ENCODE assay signal across 20 mouse cellular contexts in the genomic region with DNA sequence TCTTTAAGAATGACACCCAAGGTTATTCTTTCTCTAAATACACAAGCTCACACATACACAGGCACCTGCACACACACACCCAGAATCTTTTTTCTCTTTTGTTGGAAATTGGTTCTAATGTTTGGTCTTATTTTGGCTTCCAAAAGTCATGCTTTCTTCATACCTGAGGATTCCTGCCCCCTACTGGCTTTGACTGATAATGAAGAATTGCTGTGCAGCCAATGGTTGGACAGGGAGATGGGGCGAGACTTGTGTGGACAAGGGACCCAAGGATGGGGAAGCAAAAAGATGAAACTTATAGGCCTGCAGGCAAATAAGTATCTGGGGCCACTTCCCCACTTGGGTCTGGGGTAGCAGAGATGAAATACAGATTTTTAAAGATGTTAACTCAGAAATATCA. TPM values are rescaled to one million over a fixed set of nuclear protein-coding genes. Genes with fewer than 3 reads are reported as not detected.
DNase-seq lines count a peak whose midpoint lies in the region; ATAC-seq and TF ChIP-seq lines count a peak whose summit lies in the region.
"Had no signal": no experiment of that assay in that cellular context is flagged by ENCODE, and none has a peak within 500 bp of the region (broad histone marks: within the 10 kb centered on the region; RNA-seq: fewer than 3 reads in every experiment).

No protein-coding gene starts in this region.

- no peak for ATAC-seq in embryonic facial prominence, embryonic 11.5 days (replicated peaks; ENCODE audit: insufficient number of reproducible peaks, low FRiP score, low TSS enrichment, low read depth)
- no peak for ATAC-seq in liver, postnatal 0 days
- no peak for ATAC-seq in liver, embryonic 12.5 days
- ATAC-seq: forebrain, embryonic 15.5 days; inflammation-experienced regulatory T-cells, adult 6 months had no signal

- TF ChIP-seq RAD21 in MEL (IDR thresholded peaks at IDR 0.05; ENCODE audit: low read depth, low read length) = no peak

- H3K4me3 ChIP-seq in embryonic facial prominence, embryonic 11.5 days (ENCODE audit: low read depth, low read length) = no peak overlapping the region
- H3K4me3 ChIP-seq in embryonic facial prominence, embryonic 10.5 days = no peak overlapping the region
- H3K4me3 ChIP-seq in liver, postnatal 0 days (ENCODE audit: low read depth, low read length) = no peak overlapping the region
- H3K4me3 ChIP-seq in liver, embryonic 12.5 days = no peak overlapping the region
- H3K4me3 ChIP-seq in MEL (ENCODE audit: control insufficient read depth in 1 of 2, insufficient read depth in 1 of 2, low read depth in 2 of 2, low read length in 2 of 2) = no peak overlapping the region
- H3K4me3 ChIP-seq in olfactory bulb, adult 2 months (ENCODE audit: insufficient read depth, low read depth, low read length) = no peak overlapping the region
- H3K4me3 ChIP-seq: forebrain, embryonic 15.5 days; heart, embryonic 10.5 days; midbrain, embryonic 12.5 days; stomach, embryonic 15.5 days had no signal

- H3K9ac ChIP-seq in embryonic facial prominence, embryonic 11.5 days (replicated peaks; ENCODE audit: low read length) = no peak overlapping the region
- H3K9ac ChIP-seq in liver, postnatal 0 days (replicated peaks) = no peak overlapping the region
- H3K9ac ChIP-seq in liver, embryonic 12.5 days = no peak overlapping the region
- no peak overlapping the region for H3K9ac ChIP-seq in MEL (ENCODE audit: control insufficient read depth, low read depth, low read length, poor library complexity, severe bottlenecking)
- H3K9ac ChIP-seq: forebrain, embryonic 15.5 days; midbrain, embryonic 12.5 days; stomach, embryonic 15.5 days had no signal

- no peaks in the 10 kb centered on the region for H3K9me3 ChIP-seq in embryonic facial prominence, embryonic 11.5 days (replicated peaks; ENCODE audit: control insufficient read depth, low read length)
- no peaks in the 10 kb centered on the region for H3K9me3 ChIP-seq in embryonic facial prominence, embryonic 10.5 days
- no peaks in the 10 kb centered on the region for H3K9me3 ChIP-seq in liver, postnatal 0 days (ENCODE audit: low read length)
- no peaks in the 10 kb centered on the region for H3K9me3 ChIP-seq in liver, embryonic 12.5 days (replicated peaks)
- H3K9me3 ChIP-seq in MEL (replicated peaks; ENCODE audit: insufficient read depth, low read length) = no peaks in the 10 kb centered on the region
- H3K9me3 ChIP-seq: forebrain, embryonic 15.5 days; heart, embryonic 10.5 days; midbrain, embryonic 12.5 days; stomach, embryonic 15.5 days had no signal

- TF ChIP-seq CTCF in liver, postnatal 0 days (IDR thresholded peaks at IDR 0.05; ENCODE audit: low read depth) = peak; percentile 31; the same call in 1 of the 2 replicates
- peak in 2 of 3 experiments; percentile 21 to 46; a peak in 4 of 6 replicates for TF ChIP-seq CTCF in MEL (IDR thresholded peaks at IDR 0.05 in 2 of 3, conservative IDR thresholded peaks at IDR 0.05 in 1 of 3; ENCODE audit: control insufficient read depth in 1 of 3, insufficient read depth in 1 of 3, low read depth in 2 of 3, low read length in 3 of 3, poor library complexity in 1 of 3, severe bottlenecking in 1 of 3)
- TF ChIP-seq CTCF in olfactory bulb, adult 2 months (IDR thresholded peaks at IDR 0.05; ENCODE audit: insufficient read depth, low read depth, low read length) = 0 out of 2 replicates have a peak, but pooled peaks have one; percentile 17

- H3K27me3 ChIP-seq in embryonic facial prominence, embryonic 11.5 days (ENCODE audit: control insufficient read depth, insufficient read depth, low read length) = no peaks in the 10 kb centered on the region
- no peaks in the 10 kb centered on the region for H3K27me3 ChIP-seq in embryonic facial prominence, embryonic 10.5 days (replicated peaks; ENCODE audit: low read depth, poor library complexity, severe bottlenecking)
- H3K27me3 ChIP-seq in liver, postnatal 0 days (ENCODE audit: insufficient read depth, low read length) = no peaks in the 10 kb centered on the region
- no peaks in the 10 kb centered on the region for H3K27me3 ChIP-seq in liver, embryonic 12.5 days (replicated peaks)
- no peaks in the 10 kb centered on the region for H3K27me3 ChIP-seq in MEL (ENCODE audit: control insufficient read depth in 1 of 2, insufficient read depth in 2 of 2, low read length in 2 of 2)
- H3K27me3 ChIP-seq: forebrain, embryonic 15.5 days; midbrain, embryonic 12.5 days; stomach, embryonic 15.5 days had no signal

- TF ChIP-seq EP300 in liver, postnatal 0 days (IDR thresholded peaks at IDR 0.05; ENCODE audit: low read depth) = no peak
- TF ChIP-seq EP300 in MEL (IDR thresholded peaks at IDR 0.05; ENCODE audit: low read depth in 1 of 2, low read length in 2 of 2) = no peak

- no peak overlapping the region for H3K27ac ChIP-seq in embryonic facial prominence, embryonic 11.5 days (replicated peaks; ENCODE audit: low read depth, low read length)
- no peak overlapping the region for H3K27ac ChIP-seq in embryonic facial prominence, embryonic 10.5 days (replicated peaks)
- H3K27ac ChIP-seq in liver, postnatal 0 days (ENCODE audit: low read depth) = no peak overlapping the region
- H3K27ac ChIP-seq in liver, embryonic 12.5 days = no peak overlapping the region
- no peak overlapping the region for H3K27ac ChIP-seq in MEL (ENCODE audit: control insufficient read depth, low read depth, low read length)
- H3K27ac ChIP-seq in olfactory bulb, adult 2 months (ENCODE audit: insufficient read depth, low read depth, low read length) = peak overlapping the region; percentile 59
- H3K27ac ChIP-seq: forebrain, embryonic 15.5 days; heart, embryonic 10.5 days; midbrain, embryonic 12.5 days; stomach, embryonic 15.5 days had no signal

- TF ChIP-seq POLR2A in MEL (IDR thresholded peaks at IDR 0.05; ENCODE audit: control insufficient read depth in 1 of 2, insufficient read depth in 1 of 2, low read depth in 1 of 2, low read length in 2 of 2, poor library complexity in 1 of 2) = no peak
- no peak for TF ChIP-seq POLR2A in olfactory bulb, adult 2 months (IDR thresholded peaks at IDR 0.05; ENCODE audit: insufficient read depth, low read depth, low read length)

- no peaks in the 10 kb centered on the region for H3K79me2 ChIP-seq in MEL (ENCODE audit: control insufficient read depth, insufficient read depth, low read length, poor library complexity)

- WGBS in embryonic facial prominence, embryonic 11.5 days = 88% methylated on average over 1 of the region's 1 CpGs
- WGBS in embryonic facial prominence, embryonic 10.5 days = 93% methylated on average over 1 of the region's 1 CpGs
- 64% methylated on average over 1 of the region's 1 CpGs for WGBS in liver, postnatal 0 days (ENCODE audit: insufficient replicate concordance)
- WGBS in liver, embryonic 12.5 days (ENCODE audit: insufficient replicate concordance) = 64% methylated on average over 1 of the region's 1 CpGs
- 93% methylated on average over 1 of the region's 1 CpGs for WGBS in olfactory bulb, adult 2 months

- H3K4me2 ChIP-seq in embryonic facial prominence, embryonic 11.5 days (ENCODE audit: low read depth, low read length) = no peak overlapping the region
- no peak overlapping the region for H3K4me2 ChIP-seq in liver, postnatal 0 days (ENCODE audit: low read depth, low read length)
- no peak overlapping the region for H3K4me2 ChIP-seq in liver, embryonic 12.5 days
- H3K4me2 ChIP-seq: forebrain, embryonic 15.5 days; midbrain, embryonic 12.5 days; stomach, embryonic 15.5 days had no signal

- DNase-seq in embryonic facial prominence, embryonic 11.5 days (ENCODE audit: low spot score) = peak; percentile 11
- DNase-seq in embryonic facial prominence, embryonic 10.5 days (ENCODE audit: low spot score) = no peak
- no peak for DNase-seq in liver, postnatal 0 days
- peak; percentile 44 for DNase-seq in MEL (ENCODE audit: low read depth, low spot score)
- no peak for DNase-seq in cerebellum, adult 11 months
- DNase-seq in adrenal gland, postnatal 10 days = no peak
- DNase-seq: adrenal gland, postnatal 36 days; gastrocnemius, postnatal 10 days; heart, postnatal 4 days; kidney, postnatal 25 days; layer of hippocampus, postnatal 36 days; right cerebral cortex, postnatal 4 days; thymus, postnatal 4 days had no signal

- H3K4me1 ChIP-seq in embryonic facial prominence, embryonic 11.5 days (ENCODE audit: control insufficient read depth, insufficient read depth, low read length) = no peaks in the 10 kb centered on the region
- H3K4me1 ChIP-seq in embryonic facial prominence, embryonic 10.5 days = no peaks in the 10 kb centered on the region
- no peaks in the 10 kb centered on the region for H3K4me1 ChIP-seq in liver, postnatal 0 days (ENCODE audit: insufficient read depth)
- no peaks in the 10 kb centered on the region for H3K4me1 ChIP-seq in liver, embryonic 12.5 days
- no peaks in the 10 kb centered on the region for H3K4me1 ChIP-seq in MEL (ENCODE audit: control insufficient read depth in 1 of 2, insufficient read depth in 2 of 2, low read length in 2 of 2)
- peaks cover 14% of the 10 kb centered on the region for H3K4me1 ChIP-seq in olfactory bulb, adult 2 months (ENCODE audit: control insufficient read depth, insufficient read depth, low read length)
- H3K4me1 ChIP-seq: forebrain, embryonic 15.5 days; heart, embryonic 10.5 days; midbrain, embryonic 12.5 days; stomach, embryonic 15.5 days had no signal

- no peaks in the 10 kb centered on the region; the same call in 1 of the 2 replicates for H3K36me3 ChIP-seq in embryonic facial prominence, embryonic 11.5 days (replicated peaks; ENCODE audit: control insufficient read depth, insufficient read depth, low read depth, low read length)
- peaks cover 35% of the 10 kb centered on the region for H3K36me3 ChIP-seq in embryonic facial prominence, embryonic 10.5 days (replicated peaks)
- H3K36me3 ChIP-seq in liver, postnatal 0 days (replicated peaks; ENCODE audit: insufficient read depth, low read length) = no peaks in the 10 kb centered on the region
- peaks cover 8% of the 10 kb centered on the region; the same call in 1 of the 2 replicates for H3K36me3 ChIP-seq in liver, embryonic 12.5 days
- H3K36me3 ChIP-seq in MEL (ENCODE audit: control insufficient read depth in 1 of 2, insufficient read depth in 2 of 2, low read length in 2 of 2) = peaks cover 0 to 12% of the 10 kb centered on the region in 2 experiments; a peak in 2 of 4 replicates

TF ChIP-seq in MEL, 35 proteins besides CTCF, POLR2A, EP300 and RAD21 (continues in another document):
- TF ChIP-seq CHD2 (IDR thresholded peaks at IDR 0.05; ENCODE audit: low read length) = no peak

RNA-seq across cellular contexts. Expression of a gene that starts 33.5 kb away (rescaled TPM):
- 17.2 and 18.3 TPM in 2 replicates for polyA plus RNA-seq in embryonic facial prominence, embryonic 11.5 days (2014; fragmentation: Nextera tagmentation; extraction: Ambion mirVana)
- 15.3 and 15.8 TPM in 2 replicates for polyA plus RNA-seq in embryonic facial prominence, embryonic 10.5 days (2016; fragmentation: Nextera tagmentation; extraction: Ambion mirVana)
- 2.5 and 2.7 TPM in 2 replicates for polyA plus RNA-seq in liver, postnatal 0 days (2015; fragmentation: Nextera tagmentation; extraction: Ambion mirVana)
- polyA plus RNA-seq in liver, embryonic 12.5 days (2016; fragmentation: Nextera tagmentation; extraction: Ambion mirVana) = 4.3 and 4.9 TPM in 2 replicates
- total RNA-seq in MEL (2012; rRNA removed) = 9.5 and 11.3 TPM in 2 replicates
- 10 to 100 TPM in 1 of 2 experiments, not detected in 1; 11.3 TPM for polyA plus RNA-seq in MEL (2012; ENCODE audit: insufficient read depth in 1 of 2, insufficient read length in 2 of 2, low read depth in 1 of 2, low replicate concordance in 2 of 2, missing spikeins in 1 of 2)
- not detected in 2 replicates for polyA plus RNA-seq in olfactory bulb, adult 2 months (2012; ENCODE audit: insufficient read depth, insufficient read length, low replicate concordance, missing spikeins)
- 10 to 100 TPM; 10.7 to 11.9 TPM for total RNA-seq in adrenal gland, postnatal 10 days (2021)

Comparison
In these comparisons a context has a peak if more than half of its experiments do, and no peak if none do; other contexts are left out.
1. DNase-seq: peak in embryonic facial prominence, embryonic 11.5 days (single experiment) and MEL (single experiment); none in embryonic facial prominence, embryonic 10.5 days (single experiment), liver, postnatal 0 days (single experiment), cerebellum, adult 11 months (single experiment) and adrenal gland, postnatal 10 days (single experiment).
2. Peak in every context shown above with its lines, with median percentiles within 50 percentile points of each other: CTCF ChIP-seq.